Mouse (Mus musculus): Measurements from ENCODE around the gene Gm5105.

GRCm38 (mm10) chr3:138075209-138075608 is 8.0 kb upstream of the Gm5105 start:
- TF ChIP-seq CTCF (IDR thresholded peaks at IDR 0.05; ENCODE audit: insufficient read depth, low read length) = no peak
- no peak for TF ChIP-seq POLR2A (IDR thresholded peaks at IDR 0.05; ENCODE audit: borderline replicate concordance, extremely low read depth, low read depth, low read length)
